In the genomic region with DNA sequence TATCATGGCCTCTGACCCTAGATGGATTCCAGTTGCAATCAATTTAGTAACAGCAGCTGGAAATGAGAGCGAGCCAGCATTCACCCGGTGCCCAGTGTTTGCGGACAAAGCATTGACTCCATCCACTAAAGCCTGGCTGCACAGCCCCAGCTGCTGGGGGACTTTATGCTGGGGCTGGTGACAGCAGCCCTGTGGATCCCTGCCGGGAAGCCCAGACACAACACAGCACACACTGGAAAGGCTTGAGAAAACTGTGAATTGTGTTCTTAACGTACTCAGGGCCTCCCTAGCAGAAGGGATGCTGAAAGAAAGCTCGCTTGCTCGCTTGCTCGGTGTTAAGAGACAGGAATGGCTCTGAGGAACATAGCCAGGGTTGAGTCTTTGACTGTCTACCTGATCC, we compare ENCODE assay signal across 14 mouse cellular contexts. TPM values are rescaled to one million over a fixed set of nuclear protein-coding genes. Genes with fewer than 3 reads are reported as not detected.
DNase-seq lines count a peak whose midpoint lies in the region; ATAC-seq lines count a peak whose summit lies in the region.
"Had no signal": no experiment of that assay in that cellular context is flagged by ENCODE, and none has a peak within 500 bp of the region (broad histone marks: within the 10 kb centered on the region; RNA-seq: fewer than 3 reads in every experiment).

No protein-coding gene starts in this region.

- no peak for ATAC-seq in hindbrain, embryonic 11.5 days (ENCODE audit: low FRiP score)
- ATAC-seq in midbrain, embryonic 14.5 days (ENCODE audit: low FRiP score, low TSS enrichment): no peak
- no peak for ATAC-seq in activated CD4-positive, CD25-positive, alpha-beta regulatory T cell, adult 4 months
- ATAC-seq: liver, postnatal 0 days had no signal

- no peaks in the 10 kb centered on the region for H3K9me3 ChIP-seq in hindbrain, embryonic 11.5 days (ENCODE audit: control insufficient read depth, low read length)
- H3K9me3 ChIP-seq in midbrain, embryonic 14.5 days (ENCODE audit: control insufficient read depth, low read length): no peaks in the 10 kb centered on the region
- H3K9me3 ChIP-seq: stomach, embryonic 15.5 days had no signal

- peak overlapping the region; percentile 45 for H3K9ac ChIP-seq in hindbrain, embryonic 11.5 days (ENCODE audit: low read depth, low read length)
- H3K9ac ChIP-seq in midbrain, embryonic 14.5 days (replicated peaks; ENCODE audit: low read length): peak overlapping the region; percentile 84; the same call in 1 of the 2 replicates
- H3K9ac ChIP-seq: liver, postnatal 0 days; stomach, embryonic 15.5 days had no signal

- WGBS in hindbrain, embryonic 11.5 days: 10% methylated on average over 8 of the region's 8 CpGs
- WGBS in midbrain, embryonic 14.5 days: 12% methylated on average over 8 of the region's 8 CpGs

- no peak overlapping the region for H3K4me3 ChIP-seq in hindbrain, embryonic 11.5 days (ENCODE audit: low read depth, low read length)
- peak overlapping the region; percentile 67 for H3K4me3 ChIP-seq in midbrain, embryonic 14.5 days (replicated peaks; ENCODE audit: low read depth, low read length)
- H3K4me3 ChIP-seq: erythroblast, embryonic 14.5 days; stomach, embryonic 15.5 days had no signal

- peaks cover 22% of the 10 kb centered on the region for H3K4me1 ChIP-seq in hindbrain, embryonic 11.5 days (replicated peaks; ENCODE audit: control insufficient read depth, insufficient read depth, low read length)
- H3K4me1 ChIP-seq in midbrain, embryonic 14.5 days (ENCODE audit: control insufficient read depth, insufficient read depth, low read length): peaks cover 45% of the 10 kb centered on the region

- H3K4me2 ChIP-seq in hindbrain, embryonic 11.5 days (replicated peaks; ENCODE audit: low read depth, low read length): peak overlapping the region; percentile 98
- peak overlapping the region; percentile 91 for H3K4me2 ChIP-seq in midbrain, embryonic 14.5 days (ENCODE audit: low read length)
- H3K4me2 ChIP-seq: stomach, embryonic 15.5 days had no signal

- no peaks in the 10 kb centered on the region for H3K36me3 ChIP-seq in hindbrain, embryonic 11.5 days (ENCODE audit: control insufficient read depth, insufficient read depth, low read length)
- no peaks in the 10 kb centered on the region for H3K36me3 ChIP-seq in midbrain, embryonic 14.5 days (ENCODE audit: control insufficient read depth, insufficient read depth, low read length)
- H3K36me3 ChIP-seq: stomach, embryonic 15.5 days had no signal

- peak overlapping the region; percentile 65 for H3K27ac ChIP-seq in hindbrain, embryonic 11.5 days (ENCODE audit: low read depth, low read length)
- H3K27ac ChIP-seq in midbrain, embryonic 14.5 days (replicated peaks; ENCODE audit: low read depth, low read length): peak overlapping the region; percentile 49
- H3K27ac ChIP-seq: stomach, embryonic 15.5 days had no signal

- peaks cover 10% of the 10 kb centered on the region for H3K27me3 ChIP-seq in hindbrain, embryonic 11.5 days (ENCODE audit: control insufficient read depth, insufficient read depth, low read length)
- 0 out of 2 replicates have a peak, but pooled peaks cover 3% of the 10 kb centered on the region for H3K27me3 ChIP-seq in midbrain, embryonic 14.5 days (ENCODE audit: control insufficient read depth, insufficient read depth, low read length)

- DNase-seq in Muller cell, postnatal 12 days (ENCODE audit: inconsistent ontology term): peak; percentile 6
- peak; percentile 30 for DNase-seq in embryo, embryonic 10.5 days (ENCODE audit: low spot score)
- peak; percentile 40 for DNase-seq in hindbrain, embryonic 11.5 days (ENCODE audit: low spot score)
- peak; percentile 46 for DNase-seq in midbrain, embryonic 14.5 days
- DNase-seq in natural killer cell, adult 2 months (ENCODE audit: low spot score in 2 of 2): no peak
- DNase-seq in adrenal gland, adult 8-10 months: no peak
- DNase-seq in gastrocnemius, adult 8-10 months (ENCODE audit: low spot score in 2 of 2): no peak
- DNase-seq: cerebellum, postnatal 10 days; kidney, adult 9 months; liver, postnatal 0 days had no signal

RNA-seq across cellular contexts. Expression of a gene that starts 3.5 kb away (rescaled TPM):
- 2.9 and 3.7 TPM in 2 replicates for polyA plus RNA-seq in hindbrain, embryonic 11.5 days (2014; fragmentation: Nextera tagmentation; extraction: Ambion mirVana)
- 8.9 and 9.8 TPM in 2 replicates for polyA plus RNA-seq in midbrain, embryonic 14.5 days (2014; fragmentation: Nextera tagmentation; extraction: Ambion mirVana)
- total RNA-seq in adrenal gland, adult 8-10 months (2022): 1 to 10 TPM; 1.2 to 9.5 (median 5.1) TPM
- polyA plus RNA-seq in activated CD4-positive, CD25-positive, alpha-beta regulatory T cell, adult 4 months (2017; shearing (Covaris generic)): not detected
- under 1 TPM; 0.11 to 0.39 (median 0.27) TPM for total RNA-seq in gastrocnemius, adult 8-10 months (2022)
- polyA plus RNA-seq: erythroblast, embryonic 14.5 days; heart, postnatal 0 days; liver, postnatal 0 days had no signal

Comparison
In these comparisons a context has a peak if more than half of its experiments do, and no peak if none do; other contexts are left out.
1. DNase-seq: peak in Muller cell, postnatal 12 days (single experiment), embryo, embryonic 10.5 days (single experiment), hindbrain, embryonic 11.5 days (single experiment) and midbrain, embryonic 14.5 days (single experiment); none in natural killer cell, adult 2 months (0 of 2), adrenal gland, adult 8-10 months (single experiment) and gastrocnemius, adult 8-10 months (0 of 2).